20 mouse cellular contexts compared by ENCODE assay signal in the genomic region with DNA sequence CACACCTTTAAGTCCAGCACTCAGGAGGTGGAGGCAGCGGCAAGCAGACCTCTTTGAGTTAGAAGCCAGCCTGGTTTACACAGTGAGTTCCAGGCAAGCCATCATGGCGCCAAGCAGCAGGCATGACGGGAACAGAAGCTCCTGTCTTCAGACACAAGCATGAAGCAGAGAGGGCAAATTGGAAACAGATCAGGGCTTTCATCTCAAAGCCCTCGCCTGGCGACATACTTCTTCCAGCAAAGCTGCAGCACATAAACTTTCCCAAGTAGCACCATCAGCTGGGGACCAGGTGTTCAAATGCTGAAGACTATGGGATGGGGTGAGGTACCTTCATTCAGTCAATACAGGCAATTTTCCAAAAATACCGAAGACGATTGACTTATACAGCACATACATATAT.
"Had no signal": no experiment of that assay in that cellular context is flagged by ENCODE, and none has a peak within 500 bp of the region (broad histone marks: within the 10 kb centered on the region; RNA-seq: fewer than 3 reads in every experiment).

No protein-coding gene starts in this region.

- DNase-seq: kidney, adult 18-20 months; kidney, adult 9 months; kidney, postnatal 14 days; kidney, postnatal 4 days; left cerebral cortex, postnatal 4 days; liver, postnatal 0 days; lung, embryonic 14.5 days; retina, postnatal 1 day; right cerebral cortex, postnatal 25 days; thymus, adult 2 months; thymus, postnatal 14 days had no signal

- H3K4me3 ChIP-seq: limb, embryonic 15.5 days; midbrain, embryonic 12.5 days; midbrain, embryonic 15.5 days; neural tube, embryonic 12.5 days; neural tube, embryonic 15.5 days had no signal

- H3K9ac ChIP-seq: limb, embryonic 15.5 days; liver, embryonic 14.5 days; liver, postnatal 0 days; lung, embryonic 14.5 days; midbrain, embryonic 12.5 days; midbrain, embryonic 15.5 days; neural tube, embryonic 12.5 days; neural tube, embryonic 15.5 days had no signal

- H3K36me3 ChIP-seq: midbrain, embryonic 15.5 days had no signal

- H3K27ac ChIP-seq: limb, embryonic 15.5 days; liver, embryonic 14.5 days; macrophage; midbrain, embryonic 12.5 days; midbrain, embryonic 15.5 days; neural tube, embryonic 12.5 days; neural tube, embryonic 15.5 days had no signal

- H3K4me2 ChIP-seq: limb, embryonic 15.5 days; liver, embryonic 11.5 days; lung, embryonic 14.5 days; midbrain, embryonic 12.5 days; midbrain, embryonic 15.5 days; neural tube, embryonic 12.5 days; neural tube, embryonic 15.5 days had no signal

- H3K9me3 ChIP-seq: limb, embryonic 15.5 days; neural tube, embryonic 12.5 days; neural tube, embryonic 15.5 days had no signal

- ATAC-seq: liver, postnatal 0 days; lung, postnatal 0 days; midbrain, embryonic 15.5 days had no signal

- H3K27me3 ChIP-seq: limb, embryonic 15.5 days; midbrain, embryonic 15.5 days; neural tube, embryonic 15.5 days had no signal
